Mouse (Mus musculus) naive thymus-derived CD4-positive, alpha-beta T cell, adult 2 months (primary cell): ENCODE data around the gene Rab43.
A peak's percentile ranks its signal among the peaks of the same experiment; 100 is the strongest.

Experiments
- DNase-seq: peaks from one replicate; pipeline ENCODE4 v3.0.0-alpha.2; 2011; ENCODE audit warnings: low read depth

Rab43 gene

DNA sequence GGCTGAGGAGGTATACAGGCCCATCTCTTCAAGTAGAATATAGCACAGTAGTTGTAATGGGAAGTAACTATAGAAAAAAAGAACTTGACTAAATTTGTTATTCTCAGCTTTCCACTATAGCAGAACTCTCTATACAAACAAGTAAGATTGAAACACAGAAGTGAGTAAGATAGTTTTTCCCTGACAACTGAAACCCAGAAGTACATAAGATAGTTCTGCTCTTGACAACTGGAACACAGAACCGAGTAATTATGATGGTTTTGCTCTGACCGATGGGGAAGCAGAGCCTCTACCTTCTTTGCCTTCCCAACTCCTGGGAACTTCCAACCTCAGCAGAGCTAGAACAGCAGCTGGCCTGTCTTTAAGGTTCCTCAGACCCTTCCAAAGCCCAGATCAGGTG, 2.8 kb downstream of the Rab43 start:
- peak; percentile 20 for DNase-seq

DNA sequence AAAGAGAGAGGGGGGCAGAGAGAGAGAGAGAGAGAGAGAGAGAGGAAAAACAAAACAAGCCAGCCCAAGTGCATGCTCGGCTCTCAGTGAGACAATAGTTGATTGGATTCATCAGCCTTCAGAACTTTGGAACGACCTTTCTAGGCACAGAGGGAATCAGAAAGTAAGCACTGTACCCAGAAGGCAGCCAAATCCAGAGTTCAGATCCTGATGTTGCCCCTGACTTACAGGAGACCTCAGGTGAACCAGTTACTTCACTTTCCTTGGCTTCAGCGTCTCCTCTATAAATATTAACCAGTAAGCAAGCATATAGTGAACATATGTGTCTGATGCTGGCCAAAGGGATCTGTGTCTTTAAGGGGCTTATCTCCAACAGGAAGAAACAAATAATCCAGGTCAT, 3.4 kb downstream of the Rab43 start:
- no peak for DNase-seq

DNA sequence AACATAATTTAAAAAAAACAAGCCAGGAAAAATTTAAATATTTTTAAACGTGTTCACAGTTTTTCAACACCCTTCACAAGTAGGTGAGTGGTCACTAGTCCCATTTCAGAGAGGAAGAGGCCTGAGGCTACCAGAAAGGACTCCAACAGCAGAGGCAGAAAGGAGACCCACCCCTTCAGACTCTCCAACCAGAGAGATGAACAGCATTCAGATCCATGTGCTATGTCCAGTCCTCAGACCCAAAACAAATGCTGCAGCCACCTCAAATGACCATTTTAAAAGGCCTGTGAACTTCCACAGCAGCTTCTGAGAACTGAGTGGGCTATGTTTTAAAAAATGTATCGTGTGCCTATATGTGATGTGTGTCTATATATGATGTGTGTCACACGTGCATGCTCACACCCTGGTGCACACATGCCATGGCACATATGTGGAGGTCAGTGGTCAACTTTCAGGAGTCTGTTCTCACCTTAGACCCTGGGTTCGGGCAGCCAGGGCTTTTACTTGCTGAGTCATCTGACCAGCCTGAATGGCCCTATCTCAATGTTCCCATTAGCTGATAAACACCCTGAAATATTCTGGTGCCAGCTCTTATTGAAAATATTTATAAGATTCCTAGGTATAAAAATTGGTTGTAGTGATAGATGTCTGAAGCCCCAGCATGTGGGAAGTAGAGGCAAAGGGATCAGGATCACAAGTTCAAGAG, 4.1 kb downstream of the Rab43 start:
- DNase-seq: no peak

DNA sequence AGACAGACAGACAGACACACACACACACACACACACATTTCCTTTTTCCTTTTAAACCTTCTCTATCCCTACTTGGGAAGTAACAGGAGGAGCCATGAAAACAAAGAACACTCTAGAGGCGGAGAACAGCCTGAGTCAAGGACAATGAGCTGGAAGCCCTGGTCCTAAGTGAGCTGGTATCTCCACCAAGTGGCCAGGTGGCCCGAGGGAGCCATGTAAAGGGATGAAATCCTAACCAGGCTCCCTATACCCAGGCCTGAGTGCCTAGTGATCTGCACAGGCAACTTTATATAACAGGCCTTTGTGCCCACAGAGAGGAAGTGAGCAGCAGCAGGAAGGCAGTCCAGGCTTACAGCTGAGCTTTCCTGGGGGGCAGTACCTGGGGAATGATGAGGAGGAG, 5.1 kb downstream of the Rab43 start:
- DNase-seq: no peak

DNA sequence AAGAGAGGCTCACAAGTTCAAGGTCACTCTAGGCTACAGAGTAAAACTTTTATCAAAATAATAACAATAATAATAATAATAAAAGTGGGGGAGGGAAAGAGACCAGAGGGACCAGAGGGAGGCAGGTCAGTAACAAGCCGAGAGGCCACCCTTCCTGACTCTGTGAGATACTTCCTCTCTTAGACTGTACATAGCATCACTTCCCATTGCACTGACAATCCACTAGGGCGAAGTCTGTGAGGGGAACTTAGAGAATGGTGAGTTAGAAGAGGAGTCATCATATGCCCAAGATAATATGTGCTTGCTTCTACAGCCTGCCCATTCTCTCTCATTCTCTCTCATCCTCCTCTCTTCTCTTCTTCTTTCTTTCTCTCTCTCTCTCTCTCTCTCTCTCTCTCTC, 5.9 kb downstream of the Rab43 start:
- peak; percentile 24 for DNase-seq

DNA sequence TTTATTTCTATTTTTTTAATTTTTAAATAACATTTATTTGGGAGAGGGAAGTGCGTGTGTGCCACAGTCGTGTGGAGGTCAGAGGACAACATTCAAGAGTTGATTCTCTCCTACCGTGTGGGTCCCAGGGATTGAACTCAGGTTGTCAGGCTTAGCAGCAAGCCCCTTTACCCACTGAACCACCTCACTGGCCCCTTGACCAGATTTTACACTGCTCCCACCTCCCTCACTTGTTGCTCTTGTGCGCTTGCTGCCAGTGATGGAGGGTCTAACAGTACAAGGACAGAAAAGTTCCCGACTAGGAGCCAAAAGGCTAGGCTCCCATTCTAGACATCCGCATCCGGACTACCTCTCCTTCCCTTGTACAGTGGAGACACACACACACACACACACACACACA, 6.5 kb downstream of the Rab43 start:
- DNase-seq: no peak

DNA sequence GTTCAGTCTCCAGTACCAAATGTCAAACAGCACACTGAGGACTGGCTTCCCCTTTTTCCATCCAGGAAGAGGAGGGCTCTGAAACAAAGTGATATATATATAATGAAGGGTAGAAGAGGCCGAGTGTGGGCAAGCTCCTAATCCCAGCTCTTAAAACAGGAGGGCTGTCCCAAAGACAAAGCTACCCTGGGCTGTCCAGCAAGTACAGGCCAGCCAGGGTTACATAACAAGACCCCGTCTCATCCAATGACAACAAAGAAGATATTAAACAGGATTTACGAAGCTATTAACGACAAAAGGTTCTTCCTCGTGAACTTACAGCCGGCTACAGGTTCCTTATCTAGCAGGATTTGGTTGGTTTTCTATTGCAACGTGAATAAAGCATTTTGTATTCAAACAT, 7.1 kb downstream of the Rab43 start:
- DNase-seq: no peak

DNA sequence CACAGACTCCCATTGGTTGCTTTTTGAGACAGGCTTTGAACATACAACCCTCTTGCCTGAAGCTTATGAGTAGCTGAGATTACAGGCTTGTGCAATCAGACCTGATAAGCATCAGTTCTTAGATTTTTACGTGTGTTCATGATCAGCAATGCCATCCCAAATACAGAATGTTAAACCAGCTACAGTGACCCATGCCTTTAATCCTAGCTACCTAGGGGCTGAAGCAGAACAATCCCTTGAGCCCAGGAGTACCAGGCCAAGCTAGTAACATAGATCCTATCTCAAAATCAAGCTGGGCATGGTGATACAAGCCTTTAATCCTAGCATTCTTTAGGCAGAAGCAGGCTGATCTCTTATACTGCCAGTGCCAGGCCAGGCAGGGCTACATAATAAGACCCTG, 7.9 kb downstream of the Rab43 start:
- no peak for DNase-seq

DNA sequence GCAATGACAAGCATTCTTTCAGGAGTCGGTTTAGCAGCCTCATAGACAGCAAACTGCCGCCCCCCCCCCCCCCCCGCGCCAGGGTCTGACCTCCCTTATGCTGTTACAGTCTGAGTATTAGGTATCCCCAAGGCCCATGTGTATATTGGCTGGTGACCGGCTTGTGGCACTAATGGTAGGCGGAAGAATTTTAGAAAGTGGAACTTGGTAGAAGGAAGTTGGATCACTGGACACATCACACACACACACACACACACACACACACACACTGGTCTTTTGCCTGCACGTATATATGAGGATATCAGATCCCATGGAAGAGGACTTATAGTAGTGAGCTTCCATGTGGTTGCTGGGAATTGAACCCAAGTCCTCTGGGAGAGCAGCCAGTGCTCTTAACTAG, 9.5 kb downstream of the Rab43 start:
- no peak for DNase-seq

DNA sequence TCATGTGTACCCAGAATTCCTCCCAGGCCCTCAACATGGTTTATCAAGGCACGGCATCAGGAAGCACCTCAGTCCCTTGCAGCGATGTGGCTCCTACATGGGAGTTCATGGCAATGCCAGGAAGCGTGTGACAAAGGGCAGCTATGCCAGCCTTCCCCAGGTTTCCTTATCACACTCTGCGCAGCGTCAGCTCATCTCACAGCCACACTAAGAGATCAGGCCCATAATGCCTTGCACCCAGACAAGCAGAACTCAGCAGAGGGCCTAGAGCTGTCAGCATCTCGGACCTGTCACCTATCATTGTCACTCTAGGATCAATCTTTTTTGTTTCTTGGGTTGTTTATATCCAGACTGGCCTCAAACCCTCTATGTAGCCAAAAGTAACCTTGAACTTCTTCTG, 12.4 kb downstream of the Rab43 start:
- DNase-seq: no peak

DNA sequence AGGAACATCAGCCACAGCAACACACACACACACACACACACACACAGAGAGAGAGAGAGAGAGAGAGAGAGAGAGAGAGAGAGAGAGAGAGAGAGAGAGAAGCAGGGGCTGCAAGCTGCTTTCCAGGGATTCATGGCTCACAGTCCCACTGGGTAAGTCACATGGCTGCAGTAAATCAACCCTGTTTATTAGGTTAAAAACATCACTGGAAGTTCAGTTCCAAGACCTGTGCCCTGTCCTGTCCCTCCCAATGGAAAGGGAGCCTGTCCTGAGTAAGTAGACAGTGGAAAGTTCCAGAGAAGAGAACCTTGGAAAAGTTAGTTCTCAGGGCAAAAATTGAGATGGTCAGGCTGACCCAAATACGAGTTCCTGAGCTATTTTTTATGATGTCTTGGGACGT, 14.6 kb downstream of the Rab43 start:
- no peak for DNase-seq

DNA sequence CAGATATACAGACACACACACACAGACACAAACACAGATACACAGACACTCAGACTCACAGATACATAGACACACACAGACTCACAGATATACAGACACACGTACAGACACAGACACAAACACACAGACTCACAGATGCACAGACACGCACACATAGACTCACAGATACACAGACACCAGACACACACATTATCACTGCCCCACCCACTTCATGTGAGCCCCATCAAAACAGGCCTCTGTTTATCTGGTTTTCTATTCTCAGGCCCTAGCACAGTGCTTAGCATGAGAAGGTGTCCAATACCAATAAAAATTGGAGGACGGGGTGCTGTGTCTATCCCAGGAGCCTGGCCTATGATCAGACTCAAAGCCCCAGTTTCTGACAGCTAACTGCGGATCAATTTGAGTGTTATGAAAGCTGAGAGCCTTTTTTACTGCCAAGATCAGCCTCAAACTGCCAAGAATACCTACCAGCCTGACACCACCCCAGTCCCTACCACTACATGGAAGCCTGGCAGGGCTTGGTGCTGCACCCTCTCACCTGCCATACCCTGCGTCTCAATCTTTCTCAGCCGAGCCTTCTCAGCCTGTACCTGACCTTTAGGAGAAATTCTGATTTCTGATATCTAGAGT, 15.6 kb downstream of the Rab43 start:
- no peak for DNase-seq

DNA sequence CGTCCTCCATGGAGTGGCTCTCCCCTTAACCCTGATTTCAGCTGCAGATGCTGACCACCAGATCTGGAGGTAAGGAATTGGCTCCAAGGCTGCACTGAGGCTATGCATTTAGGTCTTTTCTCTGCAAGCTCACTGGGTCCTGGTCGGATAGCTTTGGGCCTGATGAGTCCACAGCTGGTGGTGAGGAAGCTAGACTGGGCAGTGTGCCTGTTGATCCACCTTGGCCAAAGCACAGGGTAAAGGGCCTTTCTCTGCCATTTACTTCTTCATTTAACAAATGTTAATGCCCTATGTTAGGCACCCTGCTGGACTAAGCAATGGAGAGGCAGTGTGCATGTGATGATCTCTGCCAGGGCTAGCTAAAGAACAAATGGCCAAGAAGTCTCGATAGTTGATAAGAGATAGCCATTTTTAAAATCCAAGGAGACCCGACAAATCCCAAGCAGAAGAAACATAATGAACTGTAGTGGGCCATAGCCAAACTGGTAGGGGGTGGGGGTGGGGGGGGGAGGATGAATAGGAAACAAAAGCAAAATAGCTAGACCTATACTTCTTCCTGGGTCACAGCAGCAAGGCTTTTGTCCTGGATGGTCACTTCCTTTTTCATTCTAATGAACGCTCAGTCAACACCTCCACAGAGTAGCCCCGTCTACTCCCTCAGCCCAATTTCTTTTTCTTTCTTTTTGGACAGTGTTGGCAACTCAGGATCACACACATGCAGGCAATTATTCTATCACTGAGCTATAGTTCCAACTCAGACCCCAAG, 16.4 kb downstream of the Rab43 start:
- DNase-seq: no peak

DNA sequence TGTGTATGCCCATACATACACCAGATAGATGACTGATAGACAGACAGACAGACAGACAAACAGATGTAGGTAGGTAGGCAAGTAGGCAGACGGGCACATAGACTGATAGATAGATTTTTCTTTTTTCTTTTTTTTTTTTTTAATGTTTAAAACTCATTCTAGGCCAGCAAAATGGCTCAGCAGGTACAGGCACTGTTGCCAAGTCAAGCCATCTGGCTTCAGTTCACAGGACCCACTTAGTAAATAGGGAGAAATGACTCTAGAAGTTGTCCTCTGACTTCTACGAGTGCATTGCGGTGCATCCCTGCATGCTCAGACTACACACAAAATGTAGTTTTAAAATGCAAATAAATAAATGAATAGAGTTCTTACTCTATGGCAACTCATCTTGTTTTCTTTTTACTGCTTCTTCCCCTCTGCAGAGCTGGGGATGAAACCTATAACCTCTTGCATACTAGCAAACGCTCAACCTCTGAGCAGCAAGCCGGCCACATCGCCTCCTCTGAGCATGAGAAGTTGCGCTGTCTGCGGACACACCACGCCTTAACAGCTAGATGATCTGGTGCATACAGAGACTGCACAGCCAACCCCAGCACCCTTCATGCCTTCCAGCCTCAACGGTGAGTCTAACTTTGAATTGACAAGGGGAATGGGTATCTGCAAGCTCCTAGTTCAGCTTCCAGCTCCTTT, 18.0 kb downstream of the Rab43 start:
- DNase-seq: no peak

DNA sequence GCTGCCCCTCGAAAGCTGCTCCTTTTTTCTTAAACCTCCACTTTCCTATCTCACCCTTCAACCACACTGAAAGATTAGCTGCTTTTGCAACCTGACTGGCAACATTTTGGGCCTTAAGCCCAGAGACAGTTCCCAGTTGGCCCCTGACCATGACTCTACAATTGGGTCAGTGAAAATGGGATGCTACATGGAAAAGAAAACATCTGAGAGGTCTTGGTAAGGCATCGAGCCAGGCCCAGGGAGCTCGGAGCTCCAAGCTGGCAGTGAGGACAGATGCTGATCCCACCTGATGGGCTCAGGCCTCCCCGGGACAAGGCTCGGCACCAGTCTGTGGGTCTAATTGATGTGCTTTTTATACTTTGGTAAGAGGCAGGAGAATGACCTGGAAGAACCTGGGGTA, 20.1 kb downstream of the Rab43 start:
- DNase-seq: no peak

DNA sequence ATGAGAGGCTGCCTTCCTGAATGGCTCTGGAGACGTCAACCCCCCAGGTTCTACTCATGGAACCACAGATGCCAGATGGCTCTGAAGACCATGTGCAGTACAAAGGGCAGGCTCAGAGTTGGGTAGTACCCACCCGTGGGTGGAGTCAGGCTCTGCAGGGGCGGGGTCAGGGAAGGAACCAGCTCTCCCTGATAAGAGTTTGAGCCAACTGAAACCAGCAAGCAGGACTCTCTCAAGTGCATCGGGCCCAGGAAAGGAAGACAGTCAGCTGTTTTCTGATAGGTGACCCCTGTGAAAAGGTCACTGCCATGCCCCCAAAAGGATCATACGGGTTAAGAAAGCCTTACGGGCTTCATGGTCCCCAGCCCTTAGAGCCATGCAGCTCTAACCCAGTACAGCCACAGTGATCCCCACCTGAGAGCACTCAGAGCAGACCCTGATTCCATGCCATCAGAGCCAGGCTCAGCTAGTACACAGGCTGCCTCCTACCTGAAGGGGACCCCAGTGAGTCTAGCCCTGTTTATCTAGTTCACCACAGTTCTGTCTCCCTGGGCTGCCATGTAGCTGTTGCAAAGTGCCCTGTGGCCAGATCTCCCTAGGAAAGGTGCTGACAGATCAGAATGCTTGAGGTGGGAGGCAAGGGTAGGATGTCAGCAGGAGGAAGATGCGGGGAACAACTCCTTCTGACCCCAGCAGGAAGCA, 21.0 kb downstream of the Rab43 start:
- no peak for DNase-seq

DNA sequence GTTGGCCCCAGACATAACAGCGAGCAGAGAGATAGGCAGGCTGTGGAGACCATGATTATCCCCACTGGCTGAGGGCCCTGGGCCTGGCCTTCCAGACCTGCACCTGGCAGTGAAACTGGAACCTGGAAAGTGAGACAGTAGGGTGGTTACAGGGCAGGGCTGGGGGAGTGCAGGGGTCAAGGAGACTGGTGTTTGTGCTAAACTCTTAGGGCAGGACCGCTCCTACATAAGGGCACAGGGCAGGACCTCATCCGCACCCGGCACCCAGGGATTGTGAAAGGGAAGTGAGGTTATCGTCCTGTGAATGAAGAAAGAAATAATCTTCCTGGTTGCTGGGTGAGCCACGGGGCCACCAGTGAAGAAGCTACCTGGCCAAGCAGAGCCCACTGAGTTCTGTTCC, 22.2 kb downstream of the Rab43 start:
- no peak for DNase-seq

DNA sequence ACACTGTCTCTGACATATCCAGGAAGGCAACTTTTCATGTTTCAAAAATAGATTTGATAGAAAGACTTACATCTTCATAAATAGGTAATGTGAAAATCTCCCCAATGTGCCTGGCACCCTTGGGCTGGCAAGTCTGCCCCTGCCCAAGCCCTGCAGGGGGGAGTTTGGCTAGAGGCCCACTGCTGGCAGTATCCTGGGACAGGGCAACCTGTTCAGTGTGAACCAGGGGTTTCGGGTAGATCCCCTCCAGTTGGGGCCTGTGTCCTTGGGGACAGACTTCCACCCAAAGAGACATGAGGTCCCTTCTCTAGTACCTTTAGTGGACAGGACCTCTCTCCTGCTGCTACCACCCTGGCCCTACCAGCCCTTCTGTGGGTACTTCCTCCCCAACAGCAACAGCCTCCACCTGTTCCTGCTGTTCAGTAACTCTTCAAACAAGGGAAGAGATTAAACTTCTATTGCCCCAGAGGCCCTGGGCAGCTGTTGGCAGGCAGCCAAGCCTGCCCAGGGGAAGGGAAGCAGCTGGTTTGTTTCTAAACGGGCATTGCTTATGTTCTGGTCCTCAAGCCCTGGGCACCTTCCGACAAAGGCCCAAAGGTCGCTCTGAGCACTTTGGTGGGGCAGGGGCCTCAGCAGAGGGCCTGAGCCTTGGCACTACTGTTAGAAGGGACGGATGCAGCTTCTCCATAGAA, 22.9 kb downstream of the Rab43 start:
- no peak for DNase-seq

DNA sequence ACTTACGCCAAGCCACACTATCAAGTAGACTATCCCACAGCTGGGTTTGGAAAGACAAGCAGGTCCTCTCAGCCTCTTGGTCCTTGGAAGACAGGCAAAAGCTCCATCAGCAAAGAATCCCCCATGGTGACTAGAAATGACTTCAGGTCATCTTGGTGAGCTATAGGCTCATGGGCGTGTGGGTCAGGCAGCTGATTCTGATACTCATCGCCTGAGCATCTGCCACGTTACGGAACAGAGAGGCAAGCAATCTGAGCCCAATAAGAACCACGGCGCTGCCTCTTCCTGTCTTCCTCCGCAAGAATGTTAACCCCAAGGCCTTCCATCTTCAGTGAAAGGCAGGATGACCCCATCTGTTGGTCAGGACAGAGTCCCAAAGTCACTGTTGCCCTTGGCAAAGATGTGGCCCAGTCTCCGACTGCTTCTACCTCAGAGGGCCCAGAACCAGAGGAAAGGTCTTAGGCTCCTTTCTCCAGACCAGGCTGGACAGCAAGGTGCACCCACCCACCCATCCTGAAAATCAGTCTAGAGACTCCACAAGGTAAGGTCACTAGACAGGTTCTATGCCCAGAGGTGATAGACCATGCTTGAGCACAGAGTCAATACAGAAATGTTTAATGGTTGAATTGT, 23.6 kb downstream of the Rab43 start:
- no peak for DNase-seq

DNA sequence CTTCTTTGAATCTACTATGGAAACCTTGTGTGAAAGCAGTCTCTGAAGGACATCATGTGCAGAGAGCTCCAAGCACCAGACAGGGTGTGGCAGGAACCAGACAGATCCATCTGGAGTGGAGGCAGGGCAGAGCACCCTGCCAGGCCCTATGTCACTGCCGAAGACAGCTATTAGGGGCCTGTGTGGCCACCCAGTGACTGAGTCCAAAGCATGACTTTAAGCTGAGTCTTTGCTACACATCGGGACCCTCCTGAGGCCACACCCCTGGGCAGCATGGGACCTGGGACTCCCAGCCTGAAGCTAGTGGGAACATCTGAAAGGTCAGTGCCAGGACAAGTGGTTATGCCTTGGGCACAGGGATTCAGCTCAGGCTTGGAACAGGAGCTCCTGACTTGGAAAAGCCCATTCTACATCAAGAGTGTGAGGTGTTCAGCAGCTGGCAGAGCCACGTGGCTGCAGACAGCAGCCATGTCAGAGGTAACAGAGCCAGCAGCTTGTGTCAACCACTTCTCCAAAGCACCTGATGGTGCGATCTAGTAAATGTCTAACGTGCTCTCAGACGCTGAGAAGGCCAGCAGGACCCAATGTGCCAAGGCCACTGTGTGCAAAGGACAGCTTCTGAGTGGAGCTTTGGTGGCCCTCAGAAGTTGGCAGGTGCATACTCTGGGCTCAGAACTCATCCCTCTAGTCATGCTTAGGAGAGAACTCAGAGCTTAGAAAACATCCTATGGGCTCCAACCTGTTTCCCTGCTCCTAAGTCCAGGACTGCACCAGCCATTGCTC, 24.7 kb downstream of the Rab43 start:
- DNase-seq: no peak
